Mouse (Mus musculus) 3134 (cell line): Measurements from ENCODE around the gene Fhit.
"Not testable (repeated sequence)": the region's sequence is repeated elsewhere in the genome, so short reads cannot be mapped to it uniquely, and the experiment has no call there.

Experiments used
- DNase-seq: peaks from one replicate; pipeline ENCODE4 v3.0.0-alpha.2; 2011; ENCODE audit warnings: low spot score; ENCODE audit not compliant: insufficient read length; ENCODE audit errors: extremely low read depth

Fhit gene

DNA sequence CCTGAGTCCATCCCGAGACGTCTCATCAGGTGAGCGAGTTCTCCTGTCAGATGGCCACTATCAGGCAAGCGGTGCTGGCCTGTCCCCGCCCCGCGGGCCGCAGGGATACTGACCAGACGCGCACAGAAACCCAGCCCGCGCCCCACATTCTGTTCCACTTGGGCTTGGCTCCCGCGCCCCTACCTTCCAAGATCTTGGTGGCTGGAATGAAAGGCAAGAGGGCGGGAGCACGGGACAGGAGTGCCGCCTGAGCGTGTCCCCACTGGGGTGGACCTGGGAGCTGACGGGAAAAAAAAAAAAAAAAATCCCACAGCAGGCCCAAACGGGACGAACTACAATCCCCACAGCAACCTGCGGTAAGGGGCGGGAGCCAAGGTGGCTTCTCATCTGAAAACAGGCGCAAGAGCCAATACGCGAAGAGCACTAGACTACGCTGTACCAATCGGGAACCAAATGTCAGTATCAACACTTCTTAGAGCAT, at the start of gene Fhit:
Gene Fhit, minus strand, starts transcription at position 285 of the 481 bp plus-strand sequence.
- peak; percentile 0 for DNase-seq

- no peak for DNase-seq
Measured at GRCm38 (mm10) chr14:11206786-11207185, 45.0 kb upstream of the Fhit start.

DNA sequence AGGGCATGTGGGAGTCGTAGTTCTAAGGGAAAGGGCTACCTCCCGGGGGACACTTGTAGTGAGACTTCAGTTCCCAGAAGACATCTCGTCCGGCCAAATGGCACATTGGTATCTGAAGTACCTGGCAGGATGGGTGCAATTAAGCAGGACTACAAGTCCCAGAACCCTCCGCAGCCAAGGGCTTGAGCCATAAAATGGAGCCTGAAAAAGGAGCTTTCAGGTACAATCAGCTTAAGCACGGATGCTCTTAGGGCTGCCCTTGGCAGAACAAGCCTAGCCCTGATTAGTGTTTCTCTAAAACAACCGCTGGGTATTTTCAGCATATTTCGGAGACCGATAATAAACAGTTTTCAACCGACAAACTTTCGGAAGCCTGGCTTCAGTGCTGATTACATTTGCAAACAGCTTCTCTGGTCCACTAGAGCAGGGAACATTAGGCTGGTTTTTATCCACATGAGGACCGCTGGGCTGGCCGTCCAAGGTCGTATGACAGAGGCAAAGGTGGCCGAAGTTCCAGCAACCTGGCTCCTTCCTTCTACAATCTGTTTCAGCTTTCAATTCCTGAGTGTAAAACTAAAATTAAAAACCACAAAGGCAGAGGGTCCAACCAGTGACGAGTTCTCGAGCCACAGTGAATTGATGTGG, 907 bp downstream of the Fhit start:
- DNase-seq: no peak

DNA sequence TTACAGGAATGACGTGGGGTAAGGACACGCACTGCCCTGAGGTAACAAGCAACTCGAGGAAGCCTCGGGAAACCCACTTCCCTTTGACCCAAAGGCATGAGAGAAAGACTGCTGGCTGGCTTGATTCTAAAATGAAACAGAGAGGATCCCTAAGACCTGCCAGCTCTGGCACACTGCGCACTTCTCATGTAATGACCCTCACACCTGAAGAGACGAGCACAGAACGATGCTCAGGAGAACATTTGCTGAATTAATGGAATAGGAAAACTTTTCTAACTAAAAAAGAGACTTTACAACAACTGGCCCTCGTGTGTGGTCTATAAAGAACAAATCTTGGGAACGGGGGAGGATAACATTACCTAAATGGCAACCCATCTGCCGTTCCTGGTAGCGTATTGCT, 2.2 kb downstream of the Fhit start:
- no peak for DNase-seq

GRCm38 (mm10) chr14:11159021-11159420, 2.8 kb downstream of the Fhit start:
- no peak for DNase-seq

- no peak for DNase-seq
Measured at GRCm38 (mm10) chr14:11157741-11158140, 4.1 kb downstream of the Fhit start.

GRCm38 (mm10) chr14:11151634-11152321, 10.1 kb downstream of the Fhit start:
- no peak for DNase-seq

GRCm38 (mm10) chr14:11133787-11134735, 27.8 kb downstream of the Fhit start:
- DNase-seq: no peak

DNA sequence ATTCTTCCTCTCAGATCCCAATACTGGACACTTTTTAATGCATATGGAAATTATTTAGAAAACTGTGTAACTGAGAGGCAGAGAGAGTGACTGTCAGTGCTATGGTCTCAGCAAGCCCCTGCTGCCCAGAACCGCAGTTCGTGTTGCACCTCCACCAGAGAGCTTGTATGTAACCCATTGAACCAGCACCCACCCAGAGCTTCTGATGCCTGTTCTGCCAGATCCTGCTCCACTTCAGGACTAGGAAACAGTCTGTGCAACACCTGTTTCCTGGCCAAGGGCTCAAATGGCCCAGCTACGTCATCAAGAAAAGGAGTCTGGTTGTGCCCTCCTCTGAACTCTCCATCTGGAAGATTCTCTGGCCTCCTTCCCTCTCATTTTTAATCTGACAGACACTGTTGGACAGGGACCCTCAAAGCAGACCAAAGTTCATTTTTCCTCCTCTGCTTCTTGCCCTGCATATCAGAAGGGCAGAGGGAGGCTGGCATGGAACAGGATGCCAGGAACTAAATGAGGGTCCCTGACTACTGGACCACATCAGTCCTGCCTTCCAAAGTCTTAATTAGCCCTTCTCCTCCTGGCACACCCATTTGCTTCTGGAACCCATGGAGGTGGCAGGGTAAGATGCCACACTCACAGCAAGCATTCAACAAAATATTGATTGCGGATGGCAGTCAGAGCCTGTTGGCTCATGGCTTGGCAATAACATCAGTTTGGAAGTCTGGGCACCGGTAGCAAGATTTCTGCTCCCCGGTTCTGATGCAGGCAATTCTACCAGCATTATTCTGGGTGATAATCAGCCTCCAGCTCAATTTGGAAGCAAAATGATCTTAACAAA, 29.0 kb downstream of the Fhit start:
- DNase-seq: no peak

DNA sequence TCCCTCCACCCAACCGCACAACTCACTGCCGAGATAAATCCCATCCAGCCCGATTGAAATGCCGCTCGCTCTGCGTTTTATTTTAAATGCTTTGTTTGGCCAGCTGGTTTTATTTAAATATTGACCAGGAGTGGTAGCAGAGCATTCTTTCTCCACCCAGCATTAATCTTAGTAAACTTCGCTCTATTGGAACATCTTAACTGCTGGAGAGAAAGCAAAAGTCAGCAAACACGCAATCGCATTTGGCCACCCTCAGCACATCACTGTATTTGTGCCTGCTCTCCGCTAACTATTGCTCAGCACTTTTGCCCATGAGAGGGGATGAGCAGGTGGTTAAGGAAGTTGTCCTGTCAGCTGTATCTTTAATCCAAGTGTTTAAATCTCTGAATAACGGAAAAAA, 36.7 kb downstream of the Fhit start:
- no peak for DNase-seq

DNA sequence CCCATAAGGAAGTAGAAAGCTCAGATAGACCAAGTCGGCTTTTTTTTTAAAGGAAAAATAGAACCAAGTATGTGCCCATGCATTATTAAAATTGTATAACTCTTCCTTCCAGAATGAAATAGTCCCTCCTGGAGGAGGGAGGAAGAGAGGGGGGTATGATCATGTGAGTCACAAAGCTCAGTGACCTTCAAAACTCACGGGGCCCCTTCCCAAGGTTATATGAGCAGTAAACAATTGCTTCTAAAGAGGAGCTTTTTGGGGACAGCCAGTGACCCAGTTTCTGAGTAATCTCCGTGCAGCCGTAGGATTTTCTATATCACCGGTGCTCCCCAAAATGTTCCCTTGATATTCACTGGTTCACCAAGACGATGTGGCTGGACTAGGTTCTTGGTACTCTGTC, 42.8 kb downstream of the Fhit start:
- DNase-seq: no peak

- DNase-seq: no peak
Measured at GRCm38 (mm10) chr14:11085596-11085995, 76.2 kb downstream of the Fhit start.

GRCm38 (mm10) chr14:11083946-11084345, 77.9 kb downstream of the Fhit start:
- no peak for DNase-seq

DNA sequence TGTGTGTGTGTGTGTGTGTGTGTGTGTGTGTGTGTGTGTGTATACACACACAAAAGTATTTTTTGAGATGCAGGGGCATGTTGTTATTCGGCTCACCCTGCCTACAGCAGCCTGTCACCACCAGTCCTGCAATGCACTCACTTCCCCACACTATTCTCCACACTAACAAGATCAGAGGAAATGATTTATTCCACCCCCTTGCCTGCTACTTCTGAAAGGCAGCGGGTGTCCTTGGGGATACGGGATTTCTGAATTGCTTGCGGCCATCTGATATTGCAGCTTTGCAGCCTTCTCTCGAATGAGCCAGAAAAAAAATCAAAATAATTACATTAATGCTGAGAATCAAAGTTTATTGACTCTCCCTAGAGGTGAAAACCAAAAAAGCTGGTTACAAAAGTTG, 78.4 kb downstream of the Fhit start:
- DNase-seq: no peak

- no peak for DNase-seq
Measured at GRCm38 (mm10) chr14:11063594-11063993, 98.2 kb downstream of the Fhit start.

- DNase-seq: no peak
Measured at GRCm38 (mm10) chr14:11060221-11060620, 101.6 kb downstream of the Fhit start.

DNA sequence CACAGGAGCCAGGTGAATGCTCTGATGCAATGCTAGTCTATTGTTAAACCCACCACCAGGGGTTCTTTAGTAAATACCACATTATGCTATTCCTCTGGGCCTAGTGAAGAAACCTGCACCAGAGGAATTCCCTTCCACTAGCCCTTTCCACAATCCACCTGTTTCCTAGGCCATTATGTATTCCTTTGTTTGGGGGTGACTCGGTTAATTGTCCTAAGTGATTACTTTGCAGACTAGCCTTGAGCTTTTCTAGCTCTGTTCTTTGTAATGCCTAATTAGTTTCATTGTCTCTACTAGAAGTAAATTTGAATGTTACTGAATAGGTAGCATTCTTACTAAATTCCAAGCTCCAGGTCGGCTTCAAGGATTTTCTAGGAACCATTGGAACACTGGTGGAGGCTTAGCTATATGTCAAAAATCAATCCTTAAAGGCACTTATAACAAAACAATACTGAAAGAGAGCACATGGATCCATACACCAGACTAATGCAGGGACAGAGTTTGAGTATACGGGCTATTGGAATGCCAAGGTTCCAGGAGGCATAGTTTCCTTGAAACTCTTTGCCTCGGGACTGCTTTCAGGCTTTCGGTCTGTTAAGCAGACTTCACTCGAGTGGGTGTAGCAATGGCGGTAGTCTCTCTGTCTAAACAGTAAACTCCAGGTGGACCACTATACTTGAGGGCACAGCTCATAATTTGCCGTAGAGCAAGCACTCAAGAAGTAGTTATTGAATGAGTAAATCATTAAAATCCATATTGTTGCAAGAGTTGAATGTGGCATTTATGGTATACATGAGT, 122.1 kb downstream of the Fhit start:
- DNase-seq: not testable (repeated sequence)

DNA sequence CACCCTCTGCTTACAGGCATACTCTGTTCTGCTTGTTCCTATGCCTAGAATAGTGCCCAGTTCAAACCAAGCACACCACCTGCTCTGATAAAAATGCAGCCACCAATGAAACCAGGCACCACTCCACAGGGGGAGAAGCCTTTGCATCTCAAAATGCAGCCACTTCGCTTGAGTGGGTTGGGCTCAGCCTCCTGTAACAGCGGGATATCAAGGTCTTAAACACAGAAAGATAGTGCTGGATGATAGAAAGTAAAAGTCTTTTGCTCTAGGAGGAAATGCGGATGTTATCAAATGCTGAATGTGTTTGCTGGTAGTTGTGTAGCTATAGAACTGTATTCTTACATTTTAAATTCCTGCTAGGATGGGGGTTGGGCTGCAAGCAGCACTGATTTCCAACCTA, 140.4 kb downstream of the Fhit start:
- no peak for DNase-seq

- no peak for DNase-seq
Measured at GRCm38 (mm10) chr14:10978651-10979050, 183.2 kb downstream of the Fhit start.

DNA sequence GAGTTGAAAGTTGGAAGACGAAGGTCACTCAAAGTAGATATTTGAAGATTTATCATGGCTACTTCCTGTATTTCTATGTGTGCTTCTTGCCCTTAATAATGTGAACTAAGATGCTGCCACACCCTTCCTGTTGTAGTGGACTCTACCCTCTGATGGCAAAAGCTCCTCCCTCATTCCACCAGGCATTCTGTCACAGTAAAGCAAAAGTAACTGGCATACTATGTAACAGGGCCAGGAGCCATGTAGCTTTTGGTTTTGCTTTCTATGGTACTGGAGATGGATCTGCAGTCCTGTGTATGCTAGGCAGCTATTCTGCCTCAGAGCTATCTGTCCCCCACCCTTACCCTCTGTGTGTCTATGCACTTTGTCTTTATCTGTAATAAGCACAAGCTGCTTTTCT, 220.2 kb downstream of the Fhit start:
- no peak for DNase-seq
